Mouse (Mus musculus): ENCODE results near the gene Nop14. TPM values are rescaled to one million over a fixed set of nuclear protein-coding genes. Genes with fewer than 3 reads are reported as not detected.

Nop14 gene
- polyA plus RNA-seq (2012; rRNA removed) = 19.5 and 21.0 TPM in 2 replicates

DNA sequence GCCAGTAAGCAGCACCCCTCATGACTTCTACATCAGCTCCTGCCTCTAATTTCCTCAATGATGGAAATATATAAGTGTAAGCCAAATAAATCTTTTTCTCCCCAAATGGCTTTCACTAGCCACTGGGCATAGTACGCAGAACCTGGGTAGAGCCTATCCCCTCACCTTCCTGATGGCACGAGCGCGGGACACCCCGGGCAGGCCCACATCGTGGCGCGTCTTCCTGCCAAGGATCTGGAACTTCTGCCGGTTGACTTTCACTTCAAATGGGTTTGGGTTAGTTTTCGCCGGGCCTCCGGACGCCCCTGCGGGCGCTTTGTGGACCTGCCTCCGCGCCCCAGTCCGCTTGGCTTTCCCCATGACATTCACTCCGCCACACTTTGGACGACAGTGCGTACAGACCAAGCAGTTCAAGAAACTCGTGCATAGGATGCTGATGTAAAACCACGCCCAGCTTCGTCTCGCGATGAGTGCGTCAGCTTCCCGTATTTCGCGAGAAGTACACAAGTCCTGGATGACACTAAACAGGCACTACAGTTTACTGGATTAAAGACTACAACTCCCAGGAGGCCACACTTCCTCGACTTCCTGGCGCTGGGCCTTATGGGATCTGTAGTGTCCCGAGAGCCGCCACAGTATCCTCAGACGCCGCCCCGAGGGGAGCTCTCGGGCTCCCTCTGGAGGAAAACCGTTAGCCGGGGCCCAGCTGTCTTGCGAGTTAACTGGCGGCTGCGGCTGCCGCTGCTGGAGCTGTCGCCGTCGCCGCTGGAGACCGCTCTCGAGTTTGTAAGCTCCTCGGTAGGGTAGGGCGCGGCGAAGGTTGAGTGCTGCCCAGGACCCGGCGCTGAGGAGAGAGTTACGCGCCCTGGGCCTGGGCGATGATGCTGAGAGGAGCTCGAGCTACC, at the start of gene Nop14, which contains the start of gene Grk4:
Gene Nop14 (minus strand): TSS at position 463 of the 905 bp plus-strand sequence.
Gene Grk4 (plus strand): TSS at position 694 of the 905 bp plus-strand sequence.
- Histone ChIP-seq H3K4me1 (ENCODE audit: control insufficient read depth, insufficient read depth, low read length) (no peaks in the 10 kb centered on the region), H3K27me3 (ENCODE audit: control insufficient read depth, insufficient read depth, low read length) (no peaks in the 10 kb centered on the region), H3K4me3 (replicated peaks; ENCODE audit: insufficient read depth, low read depth, low read length) (peak within 1 kb of the TSS; percentile 68), H3K27ac (ENCODE audit: insufficient read depth, low read length) (peak within 1 kb of the TSS; percentile 15; the same call in 1 of the 2 replicates)
- under 1% methylated on average over 60 of the region's 60 CpGs for WGBS
- TF ChIP-seq POLR2A (IDR thresholded peaks at IDR 0.05; ENCODE audit: borderline replicate concordance, insufficient read depth, low read length) = peak; percentile 74; the same call in 1 of the 2 replicates
- TF ChIP-seq CTCF (IDR thresholded peaks at IDR 0.05; ENCODE audit: borderline replicate concordance, insufficient read depth, low read depth, low read length) = peak; percentile 65
- peak; percentile 98 to 100 for DNase-seq

DNA sequence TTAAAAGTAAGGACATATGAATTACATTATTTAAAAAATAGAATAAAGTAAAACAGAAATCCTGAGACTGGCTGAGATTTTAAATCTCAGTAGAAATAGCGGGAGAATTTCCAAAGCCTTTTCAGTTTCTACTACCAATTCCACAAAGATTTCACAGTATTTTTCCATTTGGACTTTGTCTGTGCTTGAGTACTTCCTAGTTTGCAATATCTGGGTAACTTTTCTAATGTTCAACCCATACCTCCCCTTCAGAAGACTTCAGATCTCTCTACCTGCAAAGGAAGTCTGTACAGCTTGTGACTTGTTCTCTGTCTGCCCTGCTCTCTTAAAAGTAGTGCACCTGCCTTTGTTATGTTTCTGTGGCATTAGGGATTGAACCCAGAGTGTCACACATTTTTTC, 48.5 kb upstream of the Nop14 start:
- no peaks in the 10 kb centered on the region for H3K4me1 ChIP-seq (ENCODE audit: control insufficient read depth, insufficient read depth, low read length)
- no peak overlapping the region for H3K4me3 ChIP-seq (replicated peaks; ENCODE audit: insufficient read depth, low read depth, low read length)
- 92% methylated on average over 1 of the region's 1 CpGs for WGBS
- no peaks in the 10 kb centered on the region for H3K27me3 ChIP-seq (ENCODE audit: control insufficient read depth, insufficient read depth, low read length)
- H3K27ac ChIP-seq (ENCODE audit: insufficient read depth, low read length) = no peak overlapping the region
- no peak for DNase-seq
- no peak for TF ChIP-seq POLR2A (IDR thresholded peaks at IDR 0.05; ENCODE audit: borderline replicate concordance, insufficient read depth, low read length)
- no peak for TF ChIP-seq CTCF (IDR thresholded peaks at IDR 0.05; ENCODE audit: borderline replicate concordance, insufficient read depth, low read depth, low read length)

DNA sequence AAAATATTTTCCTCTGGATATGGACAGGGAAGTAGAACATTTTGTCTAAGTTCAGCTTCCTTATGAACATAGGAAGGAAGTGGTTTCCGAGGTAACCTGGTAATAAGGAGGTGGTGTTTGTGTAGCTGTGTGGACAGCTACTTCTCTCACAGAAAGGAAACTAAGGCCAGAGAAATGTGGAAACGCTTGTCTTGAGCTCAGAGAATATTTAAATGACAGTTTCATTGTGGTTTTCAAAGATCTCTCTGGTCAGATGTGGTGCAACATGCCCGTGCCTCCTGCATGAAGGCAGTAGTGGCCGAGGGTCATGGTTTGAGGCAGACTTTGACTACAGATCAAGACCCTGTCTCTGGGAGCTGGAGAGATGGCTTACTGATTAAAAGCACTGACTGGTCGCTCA, 35.6 kb upstream of the Nop14 start:
- Histone ChIP-seq H3K27me3 (ENCODE audit: control insufficient read depth, insufficient read depth, low read length) (no peaks in the 10 kb centered on the region), H3K27ac (ENCODE audit: insufficient read depth, low read length) (no peak overlapping the region), H3K4me1 (ENCODE audit: control insufficient read depth, insufficient read depth, low read length) (no peaks in the 10 kb centered on the region), H3K4me3 (replicated peaks; ENCODE audit: insufficient read depth, low read depth, low read length) (no peak overlapping the region)
- 73% methylated on average over 5 of the region's 5 CpGs for WGBS
- DNase-seq = no peak
- TF ChIP-seq POLR2A (IDR thresholded peaks at IDR 0.05; ENCODE audit: borderline replicate concordance, insufficient read depth, low read length) (no peak), CTCF (IDR thresholded peaks at IDR 0.05; ENCODE audit: borderline replicate concordance, insufficient read depth, low read depth, low read length) (no peak)

DNA sequence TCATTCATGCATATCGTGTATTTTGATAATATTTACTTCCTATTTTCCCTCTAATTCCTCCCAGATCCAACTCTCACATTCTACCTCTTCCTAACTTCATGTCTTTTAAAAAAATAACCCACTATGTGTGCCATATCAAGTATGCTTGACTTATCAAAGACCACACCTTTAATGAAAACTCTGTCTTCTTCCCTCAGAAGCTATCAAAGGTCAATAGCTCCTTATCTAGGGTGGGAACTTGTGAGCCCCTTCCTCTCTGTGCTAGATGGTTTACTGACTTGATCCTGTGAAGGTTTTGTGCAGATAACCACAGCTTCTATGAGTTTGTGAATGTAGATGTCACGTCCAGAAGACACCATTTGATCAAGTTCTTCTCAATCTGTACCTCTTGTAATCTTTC, 32.8 kb upstream of the Nop14 start:
- no peak for DNase-seq
- no peak for TF ChIP-seq CTCF (IDR thresholded peaks at IDR 0.05; ENCODE audit: borderline replicate concordance, insufficient read depth, low read depth, low read length)
- no peak for TF ChIP-seq POLR2A (IDR thresholded peaks at IDR 0.05; ENCODE audit: borderline replicate concordance, insufficient read depth, low read length)
- no peaks in the 10 kb centered on the region for H3K4me1 ChIP-seq (ENCODE audit: control insufficient read depth, insufficient read depth, low read length)

DNA sequence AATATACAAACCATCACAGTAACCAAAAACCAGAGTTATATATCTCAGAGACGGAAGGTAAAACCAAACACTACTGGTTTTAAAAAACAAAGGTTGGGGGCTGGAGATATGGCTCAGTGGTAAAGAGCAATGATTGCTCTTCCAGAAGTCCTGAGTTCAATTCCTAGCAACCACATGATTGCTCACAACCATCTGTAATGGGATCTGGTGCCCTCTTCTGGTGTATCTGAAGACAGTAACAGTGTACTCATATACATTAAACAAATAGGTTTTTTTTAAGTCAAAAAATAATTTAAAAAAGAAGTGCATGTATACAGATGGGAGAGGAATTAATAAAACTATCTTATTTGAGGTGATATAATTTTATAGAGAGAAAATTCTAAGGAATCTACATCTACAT, 29.9 kb upstream of the Nop14 start:
- 98% methylated on average over 1 of the region's 1 CpGs for WGBS
- no peak overlapping the region for H3K27ac ChIP-seq (ENCODE audit: insufficient read depth, low read length)
- TF ChIP-seq POLR2A (IDR thresholded peaks at IDR 0.05; ENCODE audit: borderline replicate concordance, insufficient read depth, low read length) = no peak
- no peak for TF ChIP-seq CTCF (IDR thresholded peaks at IDR 0.05; ENCODE audit: borderline replicate concordance, insufficient read depth, low read depth, low read length)
- H3K4me1 ChIP-seq (ENCODE audit: control insufficient read depth, insufficient read depth, low read length) = no peaks in the 10 kb centered on the region
- H3K4me3 ChIP-seq (replicated peaks; ENCODE audit: insufficient read depth, low read depth, low read length) = no peak overlapping the region
- DNase-seq = no peak
- no peaks in the 10 kb centered on the region for H3K27me3 ChIP-seq (ENCODE audit: control insufficient read depth, insufficient read depth, low read length)

More for the DNA sequence above, 32.8 kb upstream of the Nop14 start:
- WGBS = 67% methylated on average over 2 of the region's 2 CpGs
- H3K27ac ChIP-seq (ENCODE audit: insufficient read depth, low read length) = no peak overlapping the region
- no peak overlapping the region for H3K4me3 ChIP-seq (replicated peaks; ENCODE audit: insufficient read depth, low read depth, low read length)
- H3K27me3 ChIP-seq (ENCODE audit: control insufficient read depth, insufficient read depth, low read length) = no peaks in the 10 kb centered on the region

DNA sequence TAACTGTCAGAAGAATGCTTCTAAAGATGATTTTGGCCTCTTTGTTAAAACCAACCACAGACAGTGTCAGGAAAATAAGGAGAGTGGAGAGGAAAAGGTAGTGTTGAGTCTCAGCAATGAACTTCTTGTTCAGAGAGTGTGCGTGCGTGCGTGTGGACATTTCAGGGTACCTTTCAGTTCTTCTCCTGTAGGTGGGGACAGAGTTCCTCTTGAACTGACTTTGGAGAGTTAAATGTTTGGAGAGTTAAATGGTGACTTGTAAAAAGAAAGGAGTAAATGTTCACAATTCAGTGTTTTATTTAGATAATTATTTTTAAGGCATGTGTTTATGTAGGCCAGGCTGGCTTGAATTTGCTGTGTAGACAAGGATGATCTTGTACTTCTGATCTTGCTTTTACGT, 10.3 kb upstream of the Nop14 start:
- TF ChIP-seq CTCF (IDR thresholded peaks at IDR 0.05; ENCODE audit: borderline replicate concordance, insufficient read depth, low read depth, low read length) = no peak
- TF ChIP-seq POLR2A (IDR thresholded peaks at IDR 0.05; ENCODE audit: borderline replicate concordance, insufficient read depth, low read length) = no peak
- 84% methylated on average over 4 of the region's 4 CpGs for whole genome bisulfite sequencing
- no peak for DNase-seq
- Histone ChIP-seq H3K27ac (ENCODE audit: insufficient read depth, low read length) (no peak overlapping the region), H3K4me1 (ENCODE audit: control insufficient read depth, insufficient read depth, low read length) (no peaks in the 10 kb centered on the region), H3K27me3 (ENCODE audit: control insufficient read depth, insufficient read depth, low read length) (no peaks in the 10 kb centered on the region), H3K4me3 (replicated peaks; ENCODE audit: insufficient read depth, low read depth, low read length) (no peak overlapping the region)

DNA sequence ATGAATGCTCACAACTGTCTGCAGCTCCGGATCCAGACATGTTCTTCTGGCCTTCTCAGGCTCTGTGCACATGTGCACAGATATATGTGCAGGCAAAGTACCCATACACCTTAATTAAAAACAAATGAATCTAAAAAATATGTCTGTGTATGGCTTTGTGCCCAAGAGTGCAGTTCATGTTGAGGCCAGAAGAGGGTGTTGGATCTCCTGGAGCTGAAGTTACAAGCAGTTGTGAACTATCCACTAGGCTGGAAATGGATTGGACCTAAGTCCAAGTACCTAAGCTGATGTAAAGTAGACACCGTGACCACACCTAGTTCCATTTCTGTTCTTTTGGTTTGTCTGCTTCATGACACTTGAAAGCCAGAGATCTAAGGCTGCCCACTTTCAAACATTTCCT, 9.5 kb upstream of the Nop14 start:
- no peak for DNase-seq
- H3K27me3 ChIP-seq (ENCODE audit: control insufficient read depth, insufficient read depth, low read length) = no peaks in the 10 kb centered on the region
- TF ChIP-seq POLR2A (IDR thresholded peaks at IDR 0.05; ENCODE audit: borderline replicate concordance, insufficient read depth, low read length) (no peak), CTCF (IDR thresholded peaks at IDR 0.05; ENCODE audit: borderline replicate concordance, insufficient read depth, low read depth, low read length) (no peak)
- no peak overlapping the region for H3K27ac ChIP-seq (ENCODE audit: insufficient read depth, low read length)
- 90% methylated on average over 2 of the region's 2 CpGs for WGBS
- no peaks in the 10 kb centered on the region for H3K4me1 ChIP-seq (ENCODE audit: control insufficient read depth, insufficient read depth, low read length)
- H3K4me3 ChIP-seq (replicated peaks; ENCODE audit: insufficient read depth, low read depth, low read length) = no peak overlapping the region

DNA sequence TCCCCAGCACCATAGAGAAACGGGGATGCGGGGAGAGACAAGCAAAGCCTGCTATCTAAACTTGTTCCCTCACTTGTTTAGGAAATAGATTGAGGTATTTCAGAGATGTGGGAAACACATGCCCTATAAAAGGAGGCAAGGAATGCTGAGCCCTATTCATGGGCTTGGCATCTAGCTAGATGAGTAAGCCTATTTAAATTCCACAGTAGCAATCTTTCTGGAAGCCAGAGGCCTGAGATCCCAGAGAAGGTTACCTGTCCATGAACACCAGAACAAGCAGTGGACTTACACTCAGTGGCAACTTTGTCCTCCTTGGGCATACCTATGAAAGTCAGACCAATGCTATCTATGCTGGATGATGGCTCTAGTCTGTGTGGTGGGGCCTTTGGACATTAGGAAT, 3.3 kb upstream of the Nop14 start:
- no peak overlapping the region for H3K4me3 ChIP-seq (replicated peaks; ENCODE audit: insufficient read depth, low read depth, low read length)
- no peak overlapping the region for H3K27ac ChIP-seq (ENCODE audit: insufficient read depth, low read length)
- TF ChIP-seq POLR2A (IDR thresholded peaks at IDR 0.05; ENCODE audit: borderline replicate concordance, insufficient read depth, low read length) = no peak
- no peak for TF ChIP-seq CTCF (IDR thresholded peaks at IDR 0.05; ENCODE audit: borderline replicate concordance, insufficient read depth, low read depth, low read length)
- H3K4me1 ChIP-seq (ENCODE audit: control insufficient read depth, insufficient read depth, low read length) = no peaks in the 10 kb centered on the region
- no peaks in the 10 kb centered on the region for H3K27me3 ChIP-seq (ENCODE audit: control insufficient read depth, insufficient read depth, low read length)
- no peak for DNase-seq
- WGBS = 97% methylated on average over 2 of the region's 2 CpGs
